Mouse (Mus musculus) midbrain, embryonic 16.5 days (tissue): ENCODE measurements at regions not wholly inside any gene's neighbourhood (a gene's known extent, or its start where the extent isn't known, plus 50 kb on each side); places are given as distances from the start of the nearest gene placed in this dataset.

Source experiments
- ATAC-seq: fragments of 200-750 bp; cut with Nextera tagmentation; 2 replicates; pipeline ENCODE4 v1.8.0; 2017; ENCODE audit warnings: moderate TSS enrichment
- H3K27ac ChIP-seq: fragments of 300-500 bp; sonication (generic); 2 replicates; pipeline ENCODE4 v1.5.1; 2014; ENCODE audit warnings: mild to moderate bottlenecking, low read length, mixed read lengths
- H3K27me3 ChIP-seq: fragments of 300-500 bp; sonication (generic); 2 replicates; pipeline ENCODE4 v1.6.1; 2014; ENCODE audit warnings: low read depth, low read length, mixed read lengths; ENCODE audit not compliant: control insufficient read depth, insufficient read depth
- H3K36me3 ChIP-seq: fragments of 300-500 bp; sonication (generic); 2 replicates; pipeline ENCODE4 v1.6.1; 2014; ENCODE audit warnings: mild to moderate bottlenecking, low read length, moderate library complexity, mixed read lengths; ENCODE audit not compliant: control insufficient read depth, insufficient read depth
- H3K4me1 ChIP-seq: fragments of 300-500 bp; sonication (generic); 2 replicates; pipeline ENCODE4 v1.6.1; 2014; ENCODE audit warnings: mild to moderate bottlenecking, low read length, mixed read lengths; ENCODE audit not compliant: control insufficient read depth, insufficient read depth
- H3K4me2 ChIP-seq: fragments of 300-500 bp; sonication (generic); 2 replicates; pipeline ENCODE4 v1.6.1; 2014; ENCODE audit warnings: mild to moderate bottlenecking, low read length, mixed read lengths
- H3K4me3 ChIP-seq: fragments of 300-500 bp; sonication (generic); 2 replicates; pipeline ENCODE4 v1.5.1; 2014; ENCODE audit warnings: low read depth, mild to moderate bottlenecking, low read length, moderate library complexity, mixed read lengths
- H3K9ac ChIP-seq: fragments of 300-500 bp; sonication (generic); 2 replicates; pipeline ENCODE4 v1.6.1; 2014; ENCODE audit warnings: low read depth, low read length, mixed read lengths
- H3K9me3 ChIP-seq: fragments of 300-500 bp; sonication (generic); replicated peaks from 2 replicates; pipeline ENCODE4 v1.6.1; 2014; ENCODE audit warnings: mild to moderate bottlenecking, low read length, mixed read lengths; ENCODE audit not compliant: control insufficient read depth, poor library complexity, severe bottlenecking
- WGBS: fragments of 180-500 bp; shearing (Covaris S2); extraction: QIAGEN DNeasy Blood & Tissue Kit; methylation state at CpG from one replicate; pipeline ENCODE4 v1.1.7; 2014; 5-methylcytosine and 5-hydroxymethylcytosine counted together

GRCm38 (mm10) chr4:9124109-9124508, 885.3 kb upstream of the Car8 start:
- no peak for ATAC-seq
- Histone ChIP-seq H3K36me3 (no peaks in the 10 kb centered on the region), H3K4me1 (no peaks in the 10 kb centered on the region; the same call in 1 of the 2 replicates), H3K4me2 (no peak overlapping the region), H3K27me3 (no peaks in the 10 kb centered on the region), H3K27ac (no peak overlapping the region), H3K4me3 (no peak overlapping the region), H3K9me3 (no peaks in the 10 kb centered on the region), H3K9ac (no peak overlapping the region)
- 57% methylated on average over 5 of the region's 5 CpGs for WGBS

- no peak overlapping the region for H3K9ac ChIP-seq
- no peak for ATAC-seq
- no peak overlapping the region for H3K4me3 ChIP-seq
- no peaks in the 10 kb centered on the region; the same call in 1 of the 2 replicates for H3K4me1 ChIP-seq
- H3K9me3 ChIP-seq, result no peaks in the 10 kb centered on the region
- no peak overlapping the region for H3K4me2 ChIP-seq
- no peaks in the 10 kb centered on the region for H3K27me3 ChIP-seq
- H3K36me3 ChIP-seq, result no peaks in the 10 kb centered on the region
- WGBS, result 77% methylated on average over 7 of the region's 9 CpGs
- H3K27ac ChIP-seq, result no peak overlapping the region
Observed at GRCm38 (mm10) chr4:9123396-9124031, 884.7 kb upstream of the Car8 start.

GRCm38 (mm10) chr4:9122639-9123286, 883.9 kb upstream of the Car8 start:
- Histone ChIP-seq H3K4me3 (no peak overlapping the region), H3K27me3 (no peaks in the 10 kb centered on the region), H3K27ac (no peak overlapping the region), H3K4me1 (no peaks in the 10 kb centered on the region; the same call in 1 of the 2 replicates), H3K9me3 (no peaks in the 10 kb centered on the region), H3K9ac (no peak overlapping the region), H3K36me3 (no peaks in the 10 kb centered on the region), H3K4me2 (no peak overlapping the region)
- no peak for ATAC-seq
- WGBS, result 72% methylated on average over 10 of the region's 10 CpGs

GRCm38 (mm10) chr4:9116955-9117647, 878.3 kb upstream of the Car8 start:
- 28% methylated on average over 4 of the region's 4 CpGs for WGBS
- no peaks in the 10 kb centered on the region for H3K36me3 ChIP-seq
- no peak for ATAC-seq

GRCm38 (mm10) chr4:9115874-9116273, 877.0 kb upstream of the Car8 start:
- no peak for ATAC-seq
- Histone ChIP-seq H3K4me1 (no peaks in the 10 kb centered on the region), H3K36me3 (no peaks in the 10 kb centered on the region), H3K9me3 (no peaks in the 10 kb centered on the region), H3K27me3 (no peaks in the 10 kb centered on the region), H3K4me2 (no peak overlapping the region), H3K4me3 (no peak overlapping the region), H3K9ac (no peak overlapping the region), H3K27ac (no peak overlapping the region)
- 33% methylated on average over 7 of the region's 7 CpGs for WGBS

More at GRCm38 (mm10) chr4:9116955-9117647, 878.3 kb upstream of the Car8 start:
- no peak overlapping the region for H3K9ac ChIP-seq
- H3K4me3 ChIP-seq, result no peak overlapping the region
- H3K4me1 ChIP-seq, result no peaks in the 10 kb centered on the region
- H3K27ac ChIP-seq, result no peak overlapping the region
- no peak overlapping the region for H3K4me2 ChIP-seq
- no peaks in the 10 kb centered on the region for H3K9me3 ChIP-seq
- H3K27me3 ChIP-seq, result no peaks in the 10 kb centered on the region

GRCm38 (mm10) chr4:9113982-9114381, 875.1 kb upstream of the Car8 start:
- Histone ChIP-seq H3K9ac (no peak overlapping the region), H3K27ac (no peak overlapping the region), H3K9me3 (no peaks in the 10 kb centered on the region), H3K4me1 (no peaks in the 10 kb centered on the region), H3K27me3 (no peaks in the 10 kb centered on the region), H3K4me2 (no peak overlapping the region), H3K4me3 (no peak overlapping the region), H3K36me3 (no peaks in the 10 kb centered on the region)
- WGBS, result 93% methylated on average over 5 of the region's 5 CpGs
- no peak for ATAC-seq

GRCm38 (mm10) chr4:9110355-9110754, 871.5 kb upstream of the Car8 start:
- WGBS, result 84% methylated on average over 7 of the region's 7 CpGs
- Histone ChIP-seq H3K9ac (no peak overlapping the region), H3K4me2 (no peak overlapping the region), H3K4me3 (no peak overlapping the region), H3K36me3 (no peaks in the 10 kb centered on the region), H3K27ac (no peak overlapping the region), H3K9me3 (no peaks in the 10 kb centered on the region), H3K4me1 (no peaks in the 10 kb centered on the region), H3K27me3 (no peaks in the 10 kb centered on the region)
- ATAC-seq, result no peak

GRCm38 (mm10) chr4:9107295-9107694, 868.5 kb upstream of the Car8 start:
- no peaks in the 10 kb centered on the region for H3K4me1 ChIP-seq
- H3K27me3 ChIP-seq, result no peaks in the 10 kb centered on the region
- H3K4me2 ChIP-seq, result no peak overlapping the region
- H3K36me3 ChIP-seq, result no peaks in the 10 kb centered on the region
- no peak overlapping the region for H3K27ac ChIP-seq
- WGBS, result 85% methylated on average over 14 of the region's 14 CpGs
- H3K9me3 ChIP-seq, result no peaks in the 10 kb centered on the region
- ATAC-seq, result no peak
- H3K4me3 ChIP-seq, result no peak overlapping the region
- no peak overlapping the region for H3K9ac ChIP-seq

GRCm38 (mm10) chr4:9106778-9107177, 867.9 kb upstream of the Car8 start:
- Histone ChIP-seq H3K27ac (no peak overlapping the region), H3K4me3 (no peak overlapping the region), H3K4me1 (no peaks in the 10 kb centered on the region), H3K27me3 (no peaks in the 10 kb centered on the region), H3K9ac (no peak overlapping the region), H3K4me2 (no peak overlapping the region), H3K36me3 (no peaks in the 10 kb centered on the region), H3K9me3 (no peaks in the 10 kb centered on the region)
- ATAC-seq, result no peak
- 87% methylated on average over 9 of the region's 9 CpGs for WGBS
